Mouse (Mus musculus): ENCODE results near the gene Tnxb. TPM values are rescaled to one million over a fixed set of nuclear protein-coding genes. Genes with fewer than 3 reads are reported as not detected.

Gene Tnxb
- polyA plus RNA-seq, 1 experiment from 2014 or later: 0.09 TPM

GRCm38 (mm10) chr17:34654392-34654791, 15.9 kb upstream of the Tnxb start:
- H3K27me3 ChIP-seq: peaks cover 19% of the 10 kb centered on the region
- H3K9ac ChIP-seq: no peak overlapping the region
- H3K4me1 ChIP-seq: peaks cover 14% of the 10 kb centered on the region; the same call in 1 of the 2 replicates
- no peaks in the 10 kb centered on the region for H3K9me3 ChIP-seq
- ATAC-seq (ENCODE audit: low FRiP score, low read depth): no peak
- H3K27ac ChIP-seq: no peak overlapping the region
- no peak overlapping the region for H3K4me2 ChIP-seq (replicated peaks)
- WGBS: 89% methylated on average over 13 of the region's 13 CpGs
- H3K4me3 ChIP-seq: no peak overlapping the region
- H3K36me3 ChIP-seq: peaks cover 60% of the 10 kb centered on the region

DNA sequence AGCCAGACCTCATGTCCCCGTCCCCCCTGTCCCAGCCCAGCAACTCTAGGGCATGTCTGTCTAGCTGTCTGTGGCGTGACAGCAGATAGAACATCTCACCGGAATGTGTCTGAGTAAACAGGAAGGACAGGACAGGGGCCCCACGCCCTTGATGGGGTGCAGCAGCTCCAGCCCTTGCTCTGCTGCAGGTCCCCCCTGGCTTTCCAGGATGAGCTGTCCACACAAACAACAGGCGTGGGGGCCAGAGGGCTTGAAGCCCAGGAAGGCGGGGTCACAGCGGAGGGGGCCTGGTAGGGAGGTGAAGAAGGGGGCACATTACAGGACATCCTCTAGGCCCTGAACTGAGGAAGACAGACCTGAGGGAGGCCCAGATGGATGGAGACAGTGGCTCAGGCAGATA, 15.2 kb upstream of the Tnxb start:
- no peak overlapping the region; the same call in 1 of the 2 replicates for H3K27ac ChIP-seq
- 88% methylated on average over 7 of the region's 7 CpGs for WGBS
- peaks cover 27% of the 10 kb centered on the region for H3K27me3 ChIP-seq
- peaks cover 52% of the 10 kb centered on the region for H3K36me3 ChIP-seq
- ATAC-seq (ENCODE audit: low FRiP score, low read depth): no peak
- no peak overlapping the region for H3K9ac ChIP-seq
- H3K4me2 ChIP-seq (replicated peaks): no peak overlapping the region
- peaks cover 14% of the 10 kb centered on the region; the same call in 1 of the 2 replicates for H3K4me1 ChIP-seq
- no peaks in the 10 kb centered on the region for H3K9me3 ChIP-seq
- H3K4me3 ChIP-seq: no peak overlapping the region

GRCm38 (mm10) chr17:34655581-34655991, 14.7 kb upstream of the Tnxb start:
- no peak overlapping the region for H3K9ac ChIP-seq
- no peak overlapping the region for H3K4me3 ChIP-seq
- no peak overlapping the region for H3K27ac ChIP-seq
- no peak overlapping the region for H3K4me2 ChIP-seq (replicated peaks)
- WGBS: 60% methylated on average over 4 of the region's 4 CpGs
- peaks cover 48% of the 10 kb centered on the region for H3K36me3 ChIP-seq
- H3K27me3 ChIP-seq: peaks cover 31% of the 10 kb centered on the region
- peak; percentile 34 for ATAC-seq (ENCODE audit: low FRiP score, low read depth)
- H3K4me1 ChIP-seq: peaks cover 14% of the 10 kb centered on the region; the same call in 1 of the 2 replicates
- no peaks in the 10 kb centered on the region for H3K9me3 ChIP-seq

DNA sequence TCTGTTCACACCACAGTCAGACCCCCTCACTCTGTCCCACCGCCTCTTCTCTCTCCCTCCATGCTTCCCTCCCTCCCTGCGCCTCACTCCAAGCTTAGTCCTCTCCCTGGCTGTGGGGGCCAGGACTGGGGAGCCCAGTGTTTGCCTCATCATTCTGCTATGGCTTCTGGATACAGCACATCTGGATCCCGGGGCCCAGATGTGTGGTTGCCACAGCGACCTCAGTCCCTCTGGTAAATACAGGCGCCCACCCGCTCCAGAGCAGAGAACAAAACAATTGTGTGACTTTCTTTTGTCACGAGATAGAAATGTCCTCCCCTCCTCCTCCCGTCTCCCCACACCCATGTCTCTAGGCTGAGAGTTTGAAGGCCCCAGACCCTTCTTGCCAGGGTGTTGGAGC, 13.7 kb upstream of the Tnxb start:
- ATAC-seq (ENCODE audit: low FRiP score, low read depth): no peak
- no peak overlapping the region for H3K4me3 ChIP-seq
- H3K36me3 ChIP-seq: peaks cover 37% of the 10 kb centered on the region
- no peak overlapping the region for H3K27ac ChIP-seq
- H3K27me3 ChIP-seq: peaks cover 42% of the 10 kb centered on the region
- WGBS: 56% methylated on average over 8 of the region's 8 CpGs
- no peak overlapping the region for H3K9ac ChIP-seq
- H3K4me2 ChIP-seq (replicated peaks): no peak overlapping the region
- peaks cover 23% of the 10 kb centered on the region; the same call in 1 of the 2 replicates for H3K4me1 ChIP-seq
- H3K9me3 ChIP-seq: no peaks in the 10 kb centered on the region

DNA sequence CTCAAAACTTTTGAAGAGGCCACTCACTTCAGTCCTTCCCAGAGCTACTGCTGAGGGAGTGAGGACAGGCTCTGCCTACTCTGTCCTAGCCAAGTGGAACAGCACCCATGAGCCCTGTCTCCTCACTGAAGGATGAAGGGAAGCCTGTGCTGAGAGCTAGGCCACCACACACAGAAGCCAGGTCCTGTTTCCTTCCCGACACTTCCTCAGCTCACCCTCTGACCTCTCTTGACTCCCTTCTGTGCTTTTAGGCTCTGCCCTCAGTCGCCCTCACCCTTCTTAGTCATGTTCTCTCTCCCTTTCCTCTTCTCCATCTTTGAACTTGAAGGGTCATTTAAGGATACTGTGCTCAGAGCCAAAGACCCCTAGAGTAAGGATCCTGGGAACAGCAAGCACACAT, 13.1 kb upstream of the Tnxb start:
- ATAC-seq (ENCODE audit: low FRiP score, low read depth): no peak
- H3K27ac ChIP-seq: no peak overlapping the region
- WGBS: 20% methylated on average over 2 of the region's 2 CpGs

GRCm38 (mm10) chr17:34658145-34658544, 12.2 kb upstream of the Tnxb start:
- Histone ChIP-seq H3K27ac (no peak overlapping the region), H3K9ac (no peak overlapping the region), H3K4me2 (replicated peaks) (no peak overlapping the region), H3K27me3 (peaks cover 49% of the 10 kb centered on the region), H3K9me3 (no peaks in the 10 kb centered on the region), H3K4me1 (peaks cover 24% of the 10 kb centered on the region; the same call in 1 of the 2 replicates), H3K36me3 (peaks cover 23% of the 10 kb centered on the region), H3K4me3 (no peak overlapping the region)
- ATAC-seq (ENCODE audit: low FRiP score, low read depth): no peak
- 70% methylated on average over 2 of the region's 2 CpGs for WGBS

More for the DNA sequence above, 13.1 kb upstream of the Tnxb start:
- Histone ChIP-seq H3K4me1 (peaks cover 24% of the 10 kb centered on the region; the same call in 1 of the 2 replicates), H3K9me3 (no peaks in the 10 kb centered on the region), H3K36me3 (peaks cover 31% of the 10 kb centered on the region), H3K4me3 (no peak overlapping the region), H3K27me3 (peaks cover 43% of the 10 kb centered on the region), H3K9ac (no peak overlapping the region), H3K4me2 (replicated peaks) (no peak overlapping the region)

GRCm38 (mm10) chr17:34658591-34658990, 11.7 kb upstream of the Tnxb start:
- no peak overlapping the region for H3K4me3 ChIP-seq
- peaks cover 18% of the 10 kb centered on the region for H3K36me3 ChIP-seq
- 81% methylated on average over 3 of the region's 3 CpGs for WGBS
- H3K9ac ChIP-seq: no peak overlapping the region
- no peak overlapping the region for H3K4me2 ChIP-seq (replicated peaks)
- no peaks in the 10 kb centered on the region for H3K9me3 ChIP-seq
- peaks cover 24% of the 10 kb centered on the region; the same call in 1 of the 2 replicates for H3K4me1 ChIP-seq
- H3K27ac ChIP-seq: no peak overlapping the region
- ATAC-seq (ENCODE audit: low FRiP score, low read depth): no peak
- peaks cover 54% of the 10 kb centered on the region for H3K27me3 ChIP-seq

- Histone ChIP-seq H3K27me3 (peaks cover 57% of the 10 kb centered on the region), H3K36me3 (peaks cover 12% of the 10 kb centered on the region), H3K9me3 (no peaks in the 10 kb centered on the region), H3K9ac (no peak overlapping the region), H3K4me1 (peaks cover 24% of the 10 kb centered on the region; the same call in 1 of the 2 replicates), H3K27ac (no peak overlapping the region), H3K4me2 (replicated peaks) (no peak overlapping the region), H3K4me3 (no peak overlapping the region)
- whole genome bisulfite sequencing: 62% methylated on average over 12 of the region's 12 CpGs
- no peak for ATAC-seq (ENCODE audit: low FRiP score, low read depth)
Measured at GRCm38 (mm10) chr17:34659181-34659896, 11.0 kb upstream of the Tnxb start.

GRCm38 (mm10) chr17:34659897-34660214, 10.5 kb upstream of the Tnxb start:
- Histone ChIP-seq H3K4me2 (replicated peaks) (no peak overlapping the region), H3K4me3 (no peak overlapping the region), H3K4me1 (peaks cover 24% of the 10 kb centered on the region; the same call in 1 of the 2 replicates), H3K9ac (no peak overlapping the region), H3K27ac (no peak overlapping the region), H3K27me3 (peaks cover 62% of the 10 kb centered on the region), H3K9me3 (no peaks in the 10 kb centered on the region), H3K36me3 (0 out of 2 replicates have a peak, but pooled peaks cover 7% of the 10 kb centered on the region)
- 60% methylated on average over 3 of the region's 3 CpGs for WGBS
- no peak for ATAC-seq (ENCODE audit: low FRiP score, low read depth)

GRCm38 (mm10) chr17:34660259-34660820, 10.0 kb upstream of the Tnxb start:
- Histone ChIP-seq H3K4me3 (no peak overlapping the region), H3K9me3 (no peaks in the 10 kb centered on the region), H3K4me2 (replicated peaks) (0 out of 2 replicates have a peak overlapping the region, but pooled peaks have one; percentile 51), H3K9ac (no peak overlapping the region), H3K4me1 (peaks cover 21% of the 10 kb centered on the region; the same call in 1 of the 2 replicates), H3K36me3 (0 out of 2 replicates have a peak, but pooled peaks cover 2% of the 10 kb centered on the region), H3K27me3 (peaks cover 66% of the 10 kb centered on the region), H3K27ac (no peak overlapping the region)
- no peak for ATAC-seq (ENCODE audit: low FRiP score, low read depth)
- WGBS: 30% methylated on average over 10 of the region's 11 CpGs

DNA sequence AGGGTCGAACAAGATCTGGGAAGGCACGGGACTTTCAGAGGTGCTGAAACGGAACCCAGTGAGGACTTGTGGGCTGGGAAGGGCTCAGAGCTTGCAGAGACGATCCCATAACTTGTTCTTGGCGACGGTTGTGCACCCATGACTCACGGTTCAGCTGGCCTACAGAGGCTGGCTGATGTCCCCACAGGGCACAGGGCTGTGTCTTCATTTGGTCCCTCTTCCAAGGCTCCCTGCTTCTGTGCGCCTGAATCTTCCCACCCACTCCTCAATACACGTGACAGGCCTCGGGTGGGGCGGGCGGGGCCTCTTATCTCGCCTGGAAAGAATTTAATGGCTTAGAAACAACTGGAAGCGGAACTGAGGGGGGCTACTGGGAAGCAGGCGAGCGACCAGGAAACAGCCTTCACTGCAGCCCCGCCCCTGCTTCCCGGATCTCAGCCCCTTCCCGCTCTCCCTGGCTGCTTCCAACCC, 9.2 kb upstream of the Tnxb start:
- WGBS: 4% methylated on average over 19 of the region's 19 CpGs
- peak overlapping the region; percentile 51 for H3K4me2 ChIP-seq (replicated peaks)
- no peak overlapping the region for H3K9ac ChIP-seq
- no peak overlapping the region for H3K27ac ChIP-seq
- no peak for ATAC-seq (ENCODE audit: low FRiP score, low read depth)
- H3K4me3 ChIP-seq: peak overlapping the region; percentile 16
- no peaks in the 10 kb centered on the region for H3K36me3 ChIP-seq
- peaks cover 74% of the 10 kb centered on the region for H3K27me3 ChIP-seq
- H3K9me3 ChIP-seq: no peaks in the 10 kb centered on the region
- peaks cover 14% of the 10 kb centered on the region; the same call in 1 of the 2 replicates for H3K4me1 ChIP-seq

- Histone ChIP-seq H3K9ac (no peak overlapping the region), H3K4me2 (replicated peaks) (no peak overlapping the region), H3K9me3 (no peaks in the 10 kb centered on the region), H3K27ac (no peak overlapping the region), H3K4me3 (no peak overlapping the region), H3K27me3 (peaks cover 77% of the 10 kb centered on the region), H3K4me1 (peaks cover 10% of the 10 kb centered on the region; the same call in 1 of the 2 replicates), H3K36me3 (no peaks in the 10 kb centered on the region)
- 89% methylated on average over 1 of the region's 1 CpGs for WGBS
- no peak for ATAC-seq (ENCODE audit: low FRiP score, low read depth)
Measured at GRCm38 (mm10) chr17:34662468-34662867, 7.9 kb upstream of the Tnxb start.
